Mouse (Mus musculus) thymus, adult 2 months (tissue): ENCODE measurements around the gene Arhgap27.

ENCODE experiments used
- CTCF ChIP-seq: fragments of 200-500 bp; IDR thresholded peaks from 2 replicates; pipeline ENCODE4 v1.5.1; 2012; ENCODE audit warnings: mild to moderate bottlenecking, control low read depth, low read length, moderate library complexity, borderline replicate concordance; ENCODE audit not compliant: control insufficient read depth, poor library complexity, insufficient read depth; ENCODE audit errors: extremely low read depth
- POLR2A ChIP-seq: fragments of 200-500 bp; IDR thresholded peaks from 2 replicates; pipeline ENCODE4 v1.6.1; 2012; ENCODE audit warnings: mild to moderate bottlenecking, low read length, control low read depth, moderate library complexity; ENCODE audit not compliant: control insufficient read depth, poor library complexity, insufficient read depth; ENCODE audit errors: extremely low read depth

DNA sequence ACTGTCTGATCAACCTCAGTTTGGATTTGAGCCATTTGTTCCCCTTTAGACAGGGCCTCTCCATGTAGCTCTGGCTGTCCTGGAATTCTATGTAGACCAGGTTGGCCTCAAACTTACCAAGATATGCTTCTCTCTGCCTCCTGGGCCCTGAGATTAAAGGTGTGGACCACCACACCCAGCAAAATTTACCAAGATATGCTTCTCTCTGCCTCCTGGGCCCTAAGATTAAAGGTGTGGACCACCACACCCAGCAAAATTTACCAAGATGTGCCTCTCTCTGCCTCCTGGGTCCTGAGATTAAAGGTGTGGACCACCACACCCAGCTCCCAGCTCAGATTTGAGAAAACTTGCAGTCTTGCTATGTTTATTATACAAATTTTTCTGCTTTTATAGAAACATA, 41.1 kb upstream of the Arhgap27 start:
- no peak for TF ChIP-seq CTCF
- TF ChIP-seq POLR2A: no peak
